Mouse (Mus musculus): Measurements from ENCODE around the gene Pcbp1. TPM values are rescaled to one million over a fixed set of nuclear protein-coding genes. Genes with fewer than 3 reads are reported as not detected.

Gene Pcbp1
- total RNA-seq, 2 experiments from 2014 or later, result 107 to 352 TPM

GRCm38 (mm10) chr6:86524879-86525645 is 1.1 kb downstream of the Pcbp1 start:
- peak; percentile 18 for ATAC-seq (replicated peaks; ENCODE audit: poor library complexity)

GRCm38 (mm10) chr6:86523755-86524434 is 2.2 kb downstream of the Pcbp1 start:
- no peak for ATAC-seq (replicated peaks; ENCODE audit: poor library complexity)

GRCm38 (mm10) chr6:86523242-86523754 is 2.8 kb downstream of the Pcbp1 start:
- no peak for ATAC-seq (replicated peaks; ENCODE audit: poor library complexity)

GRCm38 (mm10) chr6:86522001-86522911 is 3.9 kb downstream of the Pcbp1 start:
- ATAC-seq (replicated peaks; ENCODE audit: poor library complexity), result no peak

GRCm38 (mm10) chr6:86519767-86520345 is 6.3 kb downstream of the Pcbp1 start:
- no peak for ATAC-seq (replicated peaks; ENCODE audit: poor library complexity)

- ATAC-seq (replicated peaks; ENCODE audit: poor library complexity), result no peak
Observed at GRCm38 (mm10) chr6:86516021-86516420, 10.1 kb downstream of the Pcbp1 start.

GRCm38 (mm10) chr6:86513296-86513695 is 12.8 kb downstream of the Pcbp1 start:
- ATAC-seq (replicated peaks; ENCODE audit: poor library complexity), result no peak

GRCm38 (mm10) chr6:86510979-86511378 is 15.1 kb downstream of the Pcbp1 start:
- no peak for ATAC-seq (replicated peaks; ENCODE audit: poor library complexity)

GRCm38 (mm10) chr6:86509866-86510200 is 16.3 kb downstream of the Pcbp1 start:
- peak; percentile 90 for ATAC-seq (replicated peaks; ENCODE audit: poor library complexity)

- peak; percentile 63 for ATAC-seq (replicated peaks; ENCODE audit: poor library complexity)
Observed at GRCm38 (mm10) chr6:86509194-86509865, 16.8 kb downstream of the Pcbp1 start.

GRCm38 (mm10) chr6:86508736-86509135 is 17.4 kb downstream of the Pcbp1 start:
- ATAC-seq (replicated peaks; ENCODE audit: poor library complexity), result no peak

- no peak for ATAC-seq (replicated peaks; ENCODE audit: poor library complexity)
Observed at GRCm38 (mm10) chr6:86507116-86507515, 19.0 kb downstream of the Pcbp1 start.

- no peak for ATAC-seq (replicated peaks; ENCODE audit: poor library complexity)
Observed at GRCm38 (mm10) chr6:86506309-86506708, 19.8 kb downstream of the Pcbp1 start.

- no peak for ATAC-seq (replicated peaks; ENCODE audit: poor library complexity)
Observed at GRCm38 (mm10) chr6:86505671-86506070, 20.4 kb downstream of the Pcbp1 start.

GRCm38 (mm10) chr6:86503513-86503912 is 22.6 kb downstream of the Pcbp1 start:
- ATAC-seq (replicated peaks; ENCODE audit: poor library complexity), result peak; percentile 54; the same call in 1 of the 2 replicates

- ATAC-seq (replicated peaks; ENCODE audit: poor library complexity), result no peak
Observed at GRCm38 (mm10) chr6:86499571-86500109, 26.5 kb downstream of the Pcbp1 start.

- ATAC-seq (replicated peaks; ENCODE audit: poor library complexity), result no peak
Observed at GRCm38 (mm10) chr6:86497942-86498732, 28.0 kb downstream of the Pcbp1 start.

- peak; percentile 55 for ATAC-seq (replicated peaks; ENCODE audit: poor library complexity)
Observed at GRCm38 (mm10) chr6:86497071-86497815, 28.9 kb downstream of the Pcbp1 start.
